Mouse (Mus musculus) intestine, postnatal 0 days (tissue): ENCODE data around the gene Fam98c. TPM values are rescaled to one million over a fixed set of nuclear protein-coding genes. Genes with fewer than 3 reads are reported as not detected.
A peak's percentile ranks its signal among the peaks of the same experiment; 100 is the strongest.

ENCODE experiments used
- ATAC-seq: fragments of 200-750 bp; cut with Nextera tagmentation; 2 replicates; pipeline ENCODE4 v1.8.0; 2017; ENCODE audit warnings: mild to moderate bottlenecking, moderate TSS enrichment, moderate library complexity
- H3K27ac ChIP-seq: fragments of 300-500 bp; sonication (generic); 2 replicates; pipeline ENCODE4 v1.5.1; 2014; ENCODE audit warnings: mild to moderate bottlenecking, low read depth, low read length, moderate library complexity
- H3K27me3 ChIP-seq: fragments of 300-500 bp; sonication (generic); replicated peaks from 2 replicates; pipeline ENCODE4 v1.6.1; 2014; ENCODE audit warnings: low read length, mixed read lengths; ENCODE audit not compliant: control insufficient read depth, insufficient read depth
- H3K36me3 ChIP-seq: fragments of 300-500 bp; sonication (generic); 2 replicates; pipeline ENCODE4 v1.6.1; 2014; ENCODE audit warnings: mild to moderate bottlenecking, moderate library complexity; ENCODE audit not compliant: control insufficient read depth, insufficient read depth
- H3K4me1 ChIP-seq: fragments of 300-500 bp; sonication (generic); replicated peaks from 2 replicates; pipeline ENCODE4 v1.6.1; 2014; ENCODE audit warnings: antibody characterized with exemption, low read length, mixed read lengths; ENCODE audit not compliant: control insufficient read depth, insufficient read depth
- H3K4me2 ChIP-seq: fragments of 300-500 bp; sonication (generic); replicated peaks from 2 replicates; pipeline ENCODE4 v1.6.1; 2014; ENCODE audit warnings: low read depth, mild to moderate bottlenecking, moderate library complexity
- H3K4me3 ChIP-seq: fragments of 300-500 bp; sonication (generic); 2 replicates; pipeline ENCODE4 v1.5.1; 2014; ENCODE audit warnings: low read depth, low read length
- H3K9ac ChIP-seq: fragments of 300-500 bp; sonication (generic); 2 replicates; pipeline ENCODE4 v1.6.1; 2014; ENCODE audit warnings: mild to moderate bottlenecking, low read depth, low read length
- H3K9me3 ChIP-seq: fragments of 300-500 bp; sonication (generic); 2 replicates; pipeline ENCODE4 v1.6.1; 2016; ENCODE audit warnings: mixed run types; ENCODE audit not compliant: control insufficient read depth
- CTCF ChIP-seq: sonication (generic); IDR thresholded peaks from 2 replicates; pipeline ENCODE4 v1.5.1; 2016; ENCODE audit warnings: low read depth, mild to moderate bottlenecking, control low read depth, antibody characterized with exemption, moderate library complexity
- WGBS: fragments of 180-500 bp; shearing (Covaris S2); extraction: QIAGEN DNeasy Blood & Tissue Kit; methylation state at CpG from one replicate; pipeline ENCODE4 v1.1.7; 2014; 5-methylcytosine and 5-hydroxymethylcytosine counted together
- polyA plus RNA-seq: library from polyadenylated mRNA; unstranded; fragments of >200 nt; fragmentation: Nextera tagmentation; extraction: Ambion mirVana; gene quantifications from 2 replicates; pipeline ENCODE4 v1.2.1, GENCODE M21; 2015

Gene Fam98c
- polyA plus RNA-seq, 1 experiment from 2014 or later = 75.9 TPM

DNA sequence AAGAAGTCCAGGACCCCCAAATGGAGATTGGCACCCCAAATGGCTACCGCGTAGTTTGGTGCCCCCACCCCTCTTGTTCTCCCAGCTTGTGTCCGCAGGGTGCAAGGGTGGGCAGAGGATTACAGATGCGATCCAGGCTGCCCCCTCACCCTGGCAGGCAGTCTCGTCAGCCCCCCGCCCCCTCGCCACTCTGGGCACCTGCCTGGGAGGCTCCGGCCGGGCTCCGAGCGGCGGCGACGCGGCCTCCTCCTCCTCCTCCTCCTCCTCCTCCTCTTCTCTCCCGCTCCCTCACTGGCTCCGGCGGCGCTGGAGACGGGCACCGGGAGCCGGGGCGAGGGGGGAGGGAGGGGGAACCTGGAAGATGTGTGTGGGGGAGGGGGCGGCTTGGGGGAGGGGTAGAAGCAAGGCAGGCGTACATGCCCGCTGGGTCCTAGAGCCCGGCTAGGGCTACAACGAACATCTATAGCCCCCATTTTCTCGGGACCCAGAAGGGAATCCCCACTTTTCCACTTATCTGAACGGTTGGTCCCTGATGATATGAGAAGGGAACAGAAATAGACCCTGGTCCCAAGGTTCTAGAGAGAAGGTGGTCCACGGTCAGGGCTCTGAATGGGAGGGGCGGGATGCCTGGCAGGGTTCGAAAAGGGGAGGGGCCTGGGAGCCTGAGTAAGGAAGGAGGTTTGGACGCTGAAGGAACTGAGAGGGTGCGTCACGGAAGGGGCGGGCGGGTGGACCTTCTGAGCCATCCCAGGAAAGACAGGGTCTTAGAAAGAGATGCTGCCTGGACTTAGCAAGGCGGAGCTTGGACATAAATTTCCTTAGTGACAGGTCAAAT, 13.4 kb upstream of the Fam98c start:
- Histone ChIP-seq H3K27ac (no peak overlapping the region), H3K4me1 (0 out of 2 replicates have a peak, but pooled peaks cover 4% of the 10 kb centered on the region), H3K36me3 (peaks cover 20% of the 10 kb centered on the region), H3K9ac (peak overlapping the region; percentile 41; the same call in 1 of the 2 replicates), H3K4me2 (peak overlapping the region; percentile 71), H3K9me3 (no peaks in the 10 kb centered on the region), H3K27me3 (peaks cover 27% of the 10 kb centered on the region), H3K4me3 (peak overlapping the region; percentile 53)
- ATAC-seq = peak; percentile 39
- no peak for TF ChIP-seq CTCF
- under 1% methylated on average over 35 of the region's 39 CpGs for WGBS

DNA sequence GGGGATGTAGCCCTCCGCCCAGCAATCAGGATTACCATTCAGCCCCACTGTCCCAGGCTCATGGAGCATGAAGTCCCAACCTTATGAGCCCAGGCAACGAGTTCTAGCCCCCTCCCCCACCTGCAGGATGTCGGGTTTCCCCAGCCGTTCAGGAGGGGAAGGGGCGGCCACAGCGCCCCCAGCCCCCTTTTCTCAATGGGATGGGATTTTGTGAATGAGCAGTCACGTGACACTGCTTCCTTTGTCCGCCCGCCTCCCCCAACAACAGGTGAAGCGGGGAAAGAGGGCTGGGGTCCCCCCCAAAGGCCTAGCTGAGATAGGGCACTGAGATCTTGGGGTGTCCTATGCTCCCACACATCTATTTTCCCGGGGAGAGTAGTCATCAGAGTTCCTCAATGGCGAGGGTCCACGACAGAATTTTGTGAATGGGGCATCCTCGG, 12.8 kb upstream of the Fam98c start:
- no peak for TF ChIP-seq CTCF

DNA sequence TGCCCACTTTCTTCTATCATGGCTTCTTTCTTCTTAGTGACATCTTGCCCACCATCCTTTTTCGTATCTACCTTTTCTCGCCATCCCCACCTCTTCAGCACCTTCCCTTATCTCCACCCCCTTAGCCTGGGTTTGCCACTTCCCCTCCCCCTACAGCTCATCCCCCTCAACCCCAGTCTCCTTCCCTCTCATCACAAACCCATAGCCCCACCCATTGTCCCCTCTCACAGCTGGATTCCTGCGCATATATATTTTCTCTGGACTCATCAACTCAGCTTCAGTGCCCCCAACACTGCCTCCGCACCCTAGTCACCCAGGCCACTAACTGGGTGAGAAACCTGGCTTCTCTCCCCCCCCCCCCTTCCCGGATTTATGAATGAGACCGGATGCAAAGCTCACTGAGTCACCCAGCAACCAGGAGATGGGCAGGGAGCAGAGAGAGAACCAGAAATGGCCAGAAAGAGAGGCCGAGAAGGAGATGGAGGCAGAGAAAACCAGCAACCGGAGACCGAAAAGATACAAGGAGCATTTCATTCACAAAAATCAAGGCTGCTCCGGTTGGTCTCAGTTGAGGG, 12.2 kb upstream of the Fam98c start:
- Histone ChIP-seq H3K4me3 (peak overlapping the region; percentile 53), H3K27ac (no peak overlapping the region), H3K27me3 (peaks cover 27% of the 10 kb centered on the region), H3K4me1 (0 out of 2 replicates have a peak, but pooled peaks cover 4% of the 10 kb centered on the region), H3K4me2 (peak overlapping the region; percentile 71), H3K9me3 (no peaks in the 10 kb centered on the region), H3K36me3 (peaks cover 7% of the 10 kb centered on the region; the same call in 1 of the 2 replicates), H3K9ac (no peak overlapping the region)
- no peak for TF ChIP-seq CTCF
- 23% methylated on average over 10 of the region's 10 CpGs for WGBS
- no peak for ATAC-seq

More for the DNA sequence above, 12.8 kb upstream of the Fam98c start:
- peak overlapping the region; percentile 71 for H3K4me2 ChIP-seq
- peaks cover 27% of the 10 kb centered on the region for H3K27me3 ChIP-seq
- no peaks in the 10 kb centered on the region for H3K9me3 ChIP-seq
- H3K4me3 ChIP-seq = peak overlapping the region; percentile 53
- ATAC-seq = no peak
- peaks cover 13% of the 10 kb centered on the region for H3K36me3 ChIP-seq
- WGBS = 1% methylated on average over 14 of the region's 14 CpGs
- H3K4me1 ChIP-seq = 0 out of 2 replicates have a peak, but pooled peaks cover 4% of the 10 kb centered on the region
- 0 out of 2 replicates have a peak overlapping the region, but pooled peaks have one; percentile 26 for H3K9ac ChIP-seq
- no peak overlapping the region for H3K27ac ChIP-seq

DNA sequence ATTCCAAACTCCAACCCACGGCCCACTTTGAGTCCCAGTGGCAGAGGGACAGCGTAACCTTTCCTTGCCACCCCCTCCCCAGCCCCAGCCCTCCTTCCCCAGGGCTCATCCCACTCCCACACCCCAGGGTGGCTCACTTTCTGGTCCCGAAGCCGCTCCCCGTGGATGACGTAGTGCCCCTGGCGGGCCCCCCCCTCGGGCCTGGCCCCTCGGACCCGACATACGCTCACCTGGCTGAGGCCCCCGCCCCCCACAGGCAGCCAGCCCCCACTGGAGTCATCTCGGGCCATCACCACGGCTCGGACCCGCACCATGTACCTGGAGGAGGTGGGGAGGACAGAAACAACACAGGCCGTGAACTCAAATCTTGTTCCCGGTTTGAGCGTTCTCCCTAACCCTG, 11.6 kb upstream of the Fam98c start:
- TF ChIP-seq CTCF = no peak
- Histone ChIP-seq H3K9ac (no peak overlapping the region), H3K27me3 (peaks cover 24% of the 10 kb centered on the region), H3K36me3 (peaks cover 2% of the 10 kb centered on the region; the same call in 1 of the 2 replicates), H3K4me1 (0 out of 2 replicates have a peak, but pooled peaks cover 4% of the 10 kb centered on the region), H3K4me2 (no peak overlapping the region), H3K4me3 (no peak overlapping the region), H3K27ac (no peak overlapping the region), H3K9me3 (no peaks in the 10 kb centered on the region)
- ATAC-seq = no peak
- WGBS = 40% methylated on average over 19 of the region's 19 CpGs

DNA sequence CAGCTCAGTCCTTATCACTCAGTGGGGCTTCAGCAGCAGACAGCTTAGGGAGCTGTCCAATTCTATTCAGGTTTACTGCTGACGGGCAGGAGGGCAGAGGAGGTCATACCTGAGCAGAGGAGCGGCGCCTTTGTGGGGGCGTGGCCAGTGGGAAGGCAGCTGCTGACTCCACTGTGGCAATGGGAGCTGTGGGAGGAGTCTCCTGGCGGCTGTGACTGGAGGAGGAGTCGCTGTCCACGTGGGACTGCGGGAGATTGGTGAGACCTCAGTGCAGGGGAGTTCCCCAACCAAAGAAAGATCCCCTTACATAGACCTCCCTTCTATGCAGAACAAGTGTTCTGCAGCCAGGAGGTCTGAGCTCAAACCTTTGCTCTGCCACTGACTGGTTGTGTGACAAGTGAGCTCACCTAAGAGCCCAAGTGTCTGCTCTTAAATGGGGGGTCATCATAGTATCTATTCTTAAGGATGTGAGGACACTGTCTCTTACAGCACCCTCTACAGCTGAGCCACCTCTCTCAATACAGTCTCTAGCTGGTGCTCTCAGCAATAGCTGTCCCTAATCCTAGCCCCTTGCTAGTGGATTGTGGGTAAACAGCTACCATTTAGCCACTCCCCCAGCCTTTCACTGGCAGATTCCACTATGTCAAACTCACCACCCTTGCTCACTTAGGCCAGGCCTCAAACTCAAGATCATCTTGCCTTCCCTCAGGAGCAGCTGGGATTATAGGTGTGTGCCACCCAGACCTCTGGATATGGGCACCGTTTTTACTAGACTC, 6.9 kb upstream of the Fam98c start:
- WGBS = 14% methylated on average over 9 of the region's 9 CpGs
- Histone ChIP-seq H3K4me1 (no peaks in the 10 kb centered on the region), H3K36me3 (no peaks in the 10 kb centered on the region), H3K9ac (no peak overlapping the region), H3K27ac (no peak overlapping the region), H3K9me3 (no peaks in the 10 kb centered on the region), H3K4me3 (no peak overlapping the region), H3K27me3 (no peaks in the 10 kb centered on the region), H3K4me2 (0 out of 2 replicates have a peak overlapping the region, but pooled peaks have one; percentile 13)
- ATAC-seq = peak; percentile 92
- TF ChIP-seq CTCF = no peak
